Mouse (Mus musculus): ENCODE results near the gene Noa1. TPM values are rescaled to one million over a fixed set of nuclear protein-coding genes. Genes with fewer than 3 reads are reported as not detected.

Gene Noa1
- polyA plus RNA-seq, 1 experiment from 2014 or later, result 36.2 TPM

DNA sequence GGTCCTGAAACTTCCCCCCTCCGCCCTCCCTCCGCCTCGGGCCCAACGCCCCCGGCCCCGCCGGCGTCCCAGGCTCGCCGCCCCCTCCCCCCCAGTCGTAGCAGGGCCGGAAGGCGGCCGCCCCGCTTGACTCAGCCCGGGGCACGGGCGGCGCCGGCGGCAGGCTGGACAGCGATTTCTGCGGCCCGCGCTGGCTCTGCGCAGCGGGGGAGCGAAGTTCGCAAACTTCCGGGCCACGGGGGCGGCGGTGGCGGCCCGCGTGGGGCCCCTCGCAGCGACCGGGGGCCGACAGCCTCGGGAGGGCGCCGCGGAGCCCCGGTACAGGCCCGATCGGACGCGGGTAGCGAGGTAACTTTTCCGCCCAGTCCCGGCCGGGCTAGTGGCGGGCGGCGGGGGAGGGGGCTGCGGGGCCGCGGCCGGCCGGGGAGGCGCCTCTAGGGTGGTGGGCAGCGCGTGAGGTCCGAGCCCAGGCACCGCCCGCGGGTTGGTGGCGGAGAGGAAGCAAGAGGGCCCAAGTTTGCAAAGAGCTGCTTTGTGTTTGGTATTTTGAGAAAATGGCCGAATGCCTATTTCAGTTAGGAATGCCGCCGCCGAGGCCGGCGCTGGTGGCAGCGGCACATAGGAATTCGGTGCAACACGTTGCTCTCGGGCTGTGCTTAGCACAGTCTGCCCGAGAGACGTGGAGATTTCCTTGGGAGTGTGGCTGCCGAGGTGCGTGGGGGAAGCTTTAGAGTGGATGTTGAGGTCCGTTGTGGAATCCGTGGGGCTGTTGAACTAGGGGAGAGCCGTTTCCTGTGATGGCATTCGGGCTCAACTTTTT lies 43.6 kb downstream of the Noa1 start:
- peak; percentile 56 for ATAC-seq
- Histone ChIP-seq H3K9ac (ENCODE audit: low read depth, low read length) (peak overlapping the region; percentile 66), H3K27ac (ENCODE audit: low read length) (peak overlapping the region; percentile 78), H3K4me2 (ENCODE audit: low read length) (peak overlapping the region; percentile 89), H3K4me1 (ENCODE audit: control insufficient read depth, insufficient read depth, low read length) (peaks cover 4% of the 10 kb centered on the region; the same call in 1 of the 2 replicates), H3K36me3 (ENCODE audit: control insufficient read depth, insufficient read depth, low read length) (no peaks in the 10 kb centered on the region), H3K27me3 (ENCODE audit: control insufficient read depth, insufficient read depth, low read depth, low read length) (peaks cover 3% of the 10 kb centered on the region; the same call in 1 of the 2 replicates), H3K9me3 (replicated peaks; ENCODE audit: control insufficient read depth, low read length, poor library complexity, severe bottlenecking) (no peaks in the 10 kb centered on the region), H3K4me3 (ENCODE audit: low read depth, low read length) (peak overlapping the region; percentile 87)
- WGBS, result under 1% methylated on average over 56 of the region's 87 CpGs

DNA sequence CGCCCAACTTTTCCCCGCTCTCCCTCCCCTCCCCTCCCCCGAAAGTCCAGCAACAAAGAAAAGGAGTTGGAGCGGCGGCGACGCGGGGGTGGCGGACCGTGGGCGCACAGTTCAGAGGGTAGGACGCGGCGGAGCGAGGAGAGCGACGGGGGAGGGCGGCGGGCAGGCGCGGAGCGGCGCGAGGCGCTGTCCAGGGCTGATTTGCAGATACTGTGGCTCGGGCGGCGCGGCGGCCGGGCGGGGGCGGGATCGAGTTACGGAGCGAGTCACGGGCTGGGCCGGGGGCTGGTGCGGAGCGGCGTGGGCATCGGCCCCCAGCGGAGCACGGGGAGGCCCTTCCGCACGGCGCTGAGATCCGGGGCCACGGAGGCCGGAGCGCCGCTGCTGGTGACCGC lies 44.2 kb downstream of the Noa1 start:
- peaks cover 3% of the 10 kb centered on the region; the same call in 1 of the 2 replicates for H3K27me3 ChIP-seq (ENCODE audit: control insufficient read depth, insufficient read depth, low read depth, low read length)
- H3K27ac ChIP-seq (ENCODE audit: low read length), result peak overlapping the region; percentile 78
- H3K9ac ChIP-seq (ENCODE audit: low read depth, low read length), result peak overlapping the region; percentile 66
- no peaks in the 10 kb centered on the region for H3K9me3 ChIP-seq (replicated peaks; ENCODE audit: control insufficient read depth, low read length, poor library complexity, severe bottlenecking)
- H3K4me2 ChIP-seq (ENCODE audit: low read length), result peak overlapping the region; percentile 89
- ATAC-seq, result peak; percentile 87
- H3K4me3 ChIP-seq (ENCODE audit: low read depth, low read length), result peak overlapping the region; percentile 87
- no peaks in the 10 kb centered on the region for H3K36me3 ChIP-seq (ENCODE audit: control insufficient read depth, insufficient read depth, low read length)
- H3K4me1 ChIP-seq (ENCODE audit: control insufficient read depth, insufficient read depth, low read length), result peaks cover 4% of the 10 kb centered on the region; the same call in 1 of the 2 replicates
- under 1% methylated on average over 27 of the region's 53 CpGs for WGBS

DNA sequence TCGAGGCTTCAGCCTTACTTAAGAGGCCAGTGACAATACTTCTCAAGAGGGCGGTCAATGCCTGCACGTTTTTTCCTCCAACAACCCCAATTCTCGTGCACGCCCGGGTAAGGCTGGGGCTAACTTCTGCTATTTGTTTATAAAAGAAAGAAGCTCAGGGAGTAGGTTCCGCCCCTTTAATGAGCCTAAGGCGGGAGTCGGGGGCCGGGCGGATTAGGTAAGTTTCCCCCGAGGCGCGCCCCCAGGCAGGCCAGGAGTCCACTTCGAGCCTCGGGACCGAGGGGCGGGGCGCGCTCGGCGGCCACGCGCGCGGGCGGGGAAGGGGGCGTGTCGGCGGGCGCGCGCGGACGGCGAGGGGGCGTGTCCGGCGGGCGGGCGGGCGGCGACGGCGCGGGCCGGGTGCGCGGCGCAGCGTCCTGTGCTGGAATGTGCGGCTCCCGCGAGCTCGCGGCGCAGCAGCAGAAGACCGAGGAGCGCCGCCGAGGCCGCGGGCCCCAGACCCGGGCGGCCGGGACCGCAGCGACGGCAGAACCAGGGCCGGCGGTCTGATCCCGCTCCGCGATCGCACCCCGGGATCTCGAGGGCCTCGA lies 44.7 kb downstream of the Noa1 start, which contains the start of gene Rest:
TSS of gene Rest (plus strand) at position 411 of the 590 bp plus-strand sequence.
- Histone ChIP-seq H3K9ac (ENCODE audit: low read depth, low read length) (peak within 1 kb of the TSS; percentile 66), H3K4me2 (ENCODE audit: low read length) (peak within 1 kb of the TSS; percentile 89), H3K4me1 (ENCODE audit: control insufficient read depth, insufficient read depth, low read length) (peaks cover 4% of the 10 kb centered on the region; the same call in 1 of the 2 replicates), H3K36me3 (ENCODE audit: control insufficient read depth, insufficient read depth, low read length) (no peaks in the 10 kb centered on the region), H3K27ac (ENCODE audit: low read length) (peak within 1 kb of the TSS; percentile 78), H3K9me3 (replicated peaks; ENCODE audit: control insufficient read depth, low read length, poor library complexity, severe bottlenecking) (no peaks in the 10 kb centered on the region), H3K27me3 (ENCODE audit: control insufficient read depth, insufficient read depth, low read depth, low read length) (peaks cover 3% of the 10 kb centered on the region; the same call in 1 of the 2 replicates), H3K4me3 (ENCODE audit: low read depth, low read length) (peak within 1 kb of the TSS; percentile 87)
- under 1% methylated on average over 50 of the region's 78 CpGs for WGBS
- peak; percentile 88 for ATAC-seq

DNA sequence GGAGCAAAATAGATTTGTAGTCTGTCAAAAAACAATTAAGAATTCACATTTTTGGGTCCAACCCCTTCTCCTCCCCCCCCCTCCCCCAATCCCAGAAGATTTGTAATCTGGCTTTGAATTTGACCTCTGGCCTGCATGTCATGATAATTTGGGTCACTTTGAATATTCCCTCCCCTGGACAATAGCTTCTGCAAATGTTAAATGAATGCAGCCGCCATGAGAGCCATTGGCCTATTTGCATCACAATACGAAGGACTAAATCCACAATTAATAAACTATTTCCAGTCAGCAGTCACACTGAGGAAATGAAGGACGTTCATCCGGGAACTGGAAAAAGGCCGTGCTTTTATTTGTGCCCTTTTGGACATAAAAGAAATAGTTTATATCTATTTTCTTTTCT lies 47.8 kb downstream of the Noa1 start:
- 19% methylated on average over 5 of the region's 5 CpGs for WGBS
- Histone ChIP-seq H3K27ac (ENCODE audit: low read length) (no peak overlapping the region), H3K27me3 (ENCODE audit: control insufficient read depth, insufficient read depth, low read depth, low read length) (peaks cover 3% of the 10 kb centered on the region; the same call in 1 of the 2 replicates), H3K36me3 (ENCODE audit: control insufficient read depth, insufficient read depth, low read length) (no peaks in the 10 kb centered on the region), H3K4me3 (ENCODE audit: low read depth, low read length) (no peak overlapping the region), H3K4me1 (ENCODE audit: control insufficient read depth, insufficient read depth, low read length) (peaks cover 4% of the 10 kb centered on the region; the same call in 1 of the 2 replicates), H3K9me3 (replicated peaks; ENCODE audit: control insufficient read depth, low read length, poor library complexity, severe bottlenecking) (no peaks in the 10 kb centered on the region), H3K9ac (ENCODE audit: low read depth, low read length) (no peak overlapping the region), H3K4me2 (ENCODE audit: low read length) (no peak overlapping the region)
- ATAC-seq, result no peak

DNA sequence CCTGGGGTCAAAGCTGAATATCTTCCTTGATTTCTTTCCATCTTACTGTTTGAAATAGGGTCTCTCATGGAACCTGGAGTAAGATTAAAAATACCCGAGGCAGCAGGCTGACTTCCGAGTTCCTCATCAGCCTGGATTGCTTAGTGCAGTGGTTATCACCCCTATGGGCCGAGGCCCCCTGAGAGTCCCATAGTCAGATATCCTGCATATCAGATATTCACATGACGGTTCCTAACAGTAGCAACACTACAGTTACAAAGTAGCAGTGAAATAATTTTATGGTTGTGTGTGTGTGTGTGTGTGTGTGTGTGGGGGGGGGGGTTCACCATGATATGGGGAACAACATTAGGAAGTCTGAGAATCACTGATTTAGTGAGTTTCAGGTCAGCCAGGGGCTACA lies 48.7 kb downstream of the Noa1 start:
- ATAC-seq, result no peak
- Histone ChIP-seq H3K9ac (ENCODE audit: low read depth, low read length) (no peak overlapping the region), H3K27ac (ENCODE audit: low read length) (no peak overlapping the region), H3K9me3 (replicated peaks; ENCODE audit: control insufficient read depth, low read length, poor library complexity, severe bottlenecking) (no peaks in the 10 kb centered on the region), H3K4me3 (ENCODE audit: low read depth, low read length) (no peak overlapping the region), H3K4me1 (ENCODE audit: control insufficient read depth, insufficient read depth, low read length) (no peaks in the 10 kb centered on the region), H3K36me3 (ENCODE audit: control insufficient read depth, insufficient read depth, low read length) (no peaks in the 10 kb centered on the region), H3K27me3 (ENCODE audit: control insufficient read depth, insufficient read depth, low read depth, low read length) (peaks cover 3% of the 10 kb centered on the region; the same call in 1 of the 2 replicates), H3K4me2 (ENCODE audit: low read length) (no peak overlapping the region)
- 66% methylated on average over 4 of the region's 4 CpGs for WGBS

DNA sequence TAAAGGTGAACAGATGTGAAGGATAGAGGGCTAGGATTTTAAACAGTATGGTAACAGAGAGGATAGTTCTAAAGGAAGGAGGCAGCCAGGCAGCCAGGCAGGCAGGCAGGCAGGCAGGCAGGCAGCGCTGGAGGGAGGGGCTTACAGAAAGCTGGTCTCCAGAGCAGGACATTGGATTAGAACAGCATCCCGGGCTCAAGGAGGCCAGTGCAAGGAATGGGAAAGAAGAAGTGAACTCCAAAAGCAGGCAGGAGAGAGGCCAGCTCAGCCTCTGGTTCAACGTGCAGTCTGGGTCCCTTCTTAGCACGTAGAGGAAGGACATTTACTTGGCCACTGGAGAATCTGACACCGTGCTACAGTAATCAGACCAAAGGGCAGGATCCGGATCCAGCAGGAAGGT lies 49.7 kb downstream of the Noa1 start:
- Histone ChIP-seq H3K4me1 (ENCODE audit: control insufficient read depth, insufficient read depth, low read length) (no peaks in the 10 kb centered on the region), H3K27ac (ENCODE audit: low read length) (no peak overlapping the region), H3K9me3 (replicated peaks; ENCODE audit: control insufficient read depth, low read length, poor library complexity, severe bottlenecking) (no peaks in the 10 kb centered on the region), H3K9ac (ENCODE audit: low read depth, low read length) (no peak overlapping the region), H3K4me3 (ENCODE audit: low read depth, low read length) (no peak overlapping the region), H3K36me3 (ENCODE audit: control insufficient read depth, insufficient read depth, low read length) (no peaks in the 10 kb centered on the region), H3K4me2 (ENCODE audit: low read length) (no peak overlapping the region), H3K27me3 (ENCODE audit: control insufficient read depth, insufficient read depth, low read depth, low read length) (peaks cover 3% of the 10 kb centered on the region; the same call in 1 of the 2 replicates)
- ATAC-seq, result no peak
- 59% methylated on average over 6 of the region's 6 CpGs for WGBS

DNA sequence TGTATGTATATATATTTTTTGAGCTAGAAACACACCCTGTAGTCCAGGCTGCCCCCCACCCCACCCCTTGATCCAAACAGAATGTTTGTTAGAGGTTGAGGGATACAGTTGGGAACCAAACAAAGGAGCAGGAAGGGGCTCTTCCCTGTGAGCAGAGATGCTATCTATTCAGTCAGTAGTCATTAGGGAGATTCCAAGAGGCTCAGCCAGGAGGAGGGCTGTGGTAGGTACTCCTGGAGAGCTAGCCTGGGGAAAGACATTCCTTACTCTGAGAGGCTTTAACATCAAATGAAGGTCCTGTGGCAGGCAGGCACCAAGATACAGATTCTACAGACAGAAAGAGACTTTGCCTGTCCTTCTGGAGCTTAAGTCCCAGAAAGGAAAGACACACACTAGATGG lies 50.6 kb downstream of the Noa1 start:
- H3K9me3 ChIP-seq (replicated peaks; ENCODE audit: control insufficient read depth, low read length, poor library complexity, severe bottlenecking), result no peaks in the 10 kb centered on the region
- no peak for ATAC-seq
- H3K4me2 ChIP-seq (ENCODE audit: low read length), result no peak overlapping the region
- no peaks in the 10 kb centered on the region for H3K36me3 ChIP-seq (ENCODE audit: control insufficient read depth, insufficient read depth, low read length)
- H3K4me3 ChIP-seq (ENCODE audit: low read depth, low read length), result no peak overlapping the region
- H3K27me3 ChIP-seq (ENCODE audit: control insufficient read depth, insufficient read depth, low read depth, low read length), result peaks cover 3% of the 10 kb centered on the region; the same call in 1 of the 2 replicates
- no peaks in the 10 kb centered on the region for H3K4me1 ChIP-seq (ENCODE audit: control insufficient read depth, insufficient read depth, low read length)
- no peak overlapping the region for H3K27ac ChIP-seq (ENCODE audit: low read length)
- H3K9ac ChIP-seq (ENCODE audit: low read depth, low read length), result no peak overlapping the region

DNA sequence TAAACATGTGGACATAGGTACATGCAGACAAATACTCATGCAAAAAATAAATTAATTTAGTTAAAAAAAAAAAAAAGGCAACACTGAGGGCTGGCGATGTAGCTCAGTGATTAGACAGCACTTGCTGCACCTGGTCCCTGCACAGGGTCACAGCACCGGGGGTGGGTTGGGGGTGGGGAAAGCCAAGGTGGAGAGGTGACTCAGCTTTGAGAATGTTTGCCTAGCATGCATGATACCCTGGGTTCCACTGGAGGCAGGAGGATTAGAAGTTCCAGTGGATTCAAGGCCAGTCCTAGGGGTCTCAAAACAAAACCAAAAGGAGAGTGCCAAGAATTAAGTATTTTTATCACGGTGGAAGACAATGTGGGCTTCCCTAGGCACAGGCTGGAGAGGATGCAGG lies 52.3 kb downstream of the Noa1 start:
- WGBS, result 82% methylated on average over 3 of the region's 3 CpGs
- no peak overlapping the region for H3K4me3 ChIP-seq (ENCODE audit: low read depth, low read length)
- H3K27me3 ChIP-seq (ENCODE audit: control insufficient read depth, insufficient read depth, low read depth, low read length), result no peaks in the 10 kb centered on the region
- H3K9ac ChIP-seq (ENCODE audit: low read depth, low read length), result no peak overlapping the region
- no peaks in the 10 kb centered on the region for H3K4me1 ChIP-seq (ENCODE audit: control insufficient read depth, insufficient read depth, low read length)
- no peaks in the 10 kb centered on the region for H3K9me3 ChIP-seq (replicated peaks; ENCODE audit: control insufficient read depth, low read length, poor library complexity, severe bottlenecking)
- no peak for ATAC-seq
- H3K4me2 ChIP-seq (ENCODE audit: low read length), result no peak overlapping the region
- no peaks in the 10 kb centered on the region for H3K36me3 ChIP-seq (ENCODE audit: control insufficient read depth, insufficient read depth, low read length)
- no peak overlapping the region for H3K27ac ChIP-seq (ENCODE audit: low read length)

DNA sequence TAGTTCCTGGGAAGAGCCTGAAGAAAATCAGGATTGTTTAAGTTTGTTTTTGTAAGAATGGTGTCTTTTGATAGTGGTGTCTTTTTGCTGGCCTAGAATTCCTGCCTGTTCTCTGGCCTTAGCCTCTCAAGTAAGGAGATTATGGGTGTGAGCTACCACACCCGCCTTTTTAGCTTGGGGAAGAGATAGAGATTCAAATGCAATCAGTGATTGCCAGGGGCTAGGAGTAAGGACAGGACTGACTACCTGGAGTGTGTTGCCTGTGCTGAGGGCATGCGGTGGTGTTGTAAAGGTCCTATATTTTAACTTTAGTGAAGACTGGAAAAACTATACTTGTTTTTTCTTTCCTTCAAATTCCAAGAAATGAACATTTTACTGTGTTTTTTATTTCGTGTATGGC lies 55.5 kb downstream of the Noa1 start:
- no peaks in the 10 kb centered on the region for H3K9me3 ChIP-seq (replicated peaks; ENCODE audit: control insufficient read depth, low read length, poor library complexity, severe bottlenecking)
- WGBS, result 74% methylated on average over 3 of the region's 3 CpGs

More for the DNA sequence above, 55.5 kb downstream of the Noa1 start:
- Histone ChIP-seq H3K27ac (ENCODE audit: low read length) (no peak overlapping the region), H3K27me3 (ENCODE audit: control insufficient read depth, insufficient read depth, low read depth, low read length) (no peaks in the 10 kb centered on the region), H3K36me3 (ENCODE audit: control insufficient read depth, insufficient read depth, low read length) (no peaks in the 10 kb centered on the region), H3K4me2 (ENCODE audit: low read length) (no peak overlapping the region), H3K4me1 (ENCODE audit: control insufficient read depth, insufficient read depth, low read length) (no peaks in the 10 kb centered on the region), H3K9ac (ENCODE audit: low read depth, low read length) (no peak overlapping the region), H3K4me3 (ENCODE audit: low read depth, low read length) (no peak overlapping the region)
- no peak for ATAC-seq

All from midbrain, embryonic 16.5 days (tissue).